Mouse (Mus musculus): ENCODE data around the gene Psen2. TPM values are rescaled to one million over a fixed set of nuclear protein-coding genes. Genes with fewer than 3 reads are reported as not detected.

Psen2 gene
- polyA plus RNA-seq, 2 experiments, result 17.1 to 23.4 TPM

DNA sequence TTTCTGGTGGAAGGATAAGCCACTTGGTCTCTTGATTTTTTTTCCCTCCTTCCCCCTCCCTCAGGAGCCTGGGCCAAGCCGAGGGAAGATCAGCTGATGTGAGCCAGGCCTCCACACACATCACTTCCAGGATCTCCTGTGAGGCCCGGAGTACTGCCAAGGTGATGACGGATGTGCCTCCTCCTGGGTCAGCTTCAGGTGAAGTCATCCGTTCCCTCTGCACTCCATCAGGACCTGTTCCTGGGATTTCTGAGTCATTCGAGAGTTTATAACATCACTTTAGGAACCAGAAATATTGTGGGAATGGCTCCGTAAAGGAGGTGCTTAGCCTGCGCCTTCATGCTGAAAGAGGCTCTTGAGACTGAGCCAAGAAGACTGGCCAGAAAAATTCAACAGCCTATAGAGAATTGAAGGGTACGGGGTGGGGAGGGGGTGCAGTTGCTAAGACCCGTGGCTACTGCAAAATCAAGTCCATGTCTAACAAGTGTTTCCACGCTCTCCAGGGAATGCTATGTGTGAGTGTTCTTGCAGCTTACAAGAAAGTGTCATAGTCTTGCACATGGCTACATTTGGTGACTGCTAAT lies 11.6 kb upstream of the Psen2 start:
- Histone ChIP-seq H3K9ac (ENCODE audit: low read depth, low read length, severe bottlenecking) (no peak overlapping the region), H3K27me3 (ENCODE audit: control insufficient read depth, insufficient read depth, low read length) (no peaks in the 10 kb centered on the region), H3K4me3 (replicated peaks; ENCODE audit: low read length) (no peak overlapping the region), H3K27ac (replicated peaks; ENCODE audit: low read depth, low read length) (no peak overlapping the region), H3K4me1 (ENCODE audit: control insufficient read depth, insufficient read depth, low read length) (peaks cover 7% of the 10 kb centered on the region), H3K36me3 (ENCODE audit: control insufficient read depth, insufficient read depth, low read length) (no peaks in the 10 kb centered on the region), H3K9me3 (ENCODE audit: control insufficient read depth, low read length) (no peaks in the 10 kb centered on the region), H3K4me2 (replicated peaks; ENCODE audit: low read depth, low read length, severe bottlenecking) (no peak overlapping the region)
- WGBS, result 59% methylated on average over 10 of the region's 10 CpGs
- ATAC-seq (ENCODE audit: low FRiP score, low read depth), result peak; percentile 88
- TF ChIP-seq POLR2A (IDR thresholded peaks at IDR 0.05; ENCODE audit: borderline replicate concordance, extremely low read depth, insufficient read depth, insufficient read length), result no peak
- DNase-seq (ENCODE audit: low spot score), result peak; percentile 63

DNA sequence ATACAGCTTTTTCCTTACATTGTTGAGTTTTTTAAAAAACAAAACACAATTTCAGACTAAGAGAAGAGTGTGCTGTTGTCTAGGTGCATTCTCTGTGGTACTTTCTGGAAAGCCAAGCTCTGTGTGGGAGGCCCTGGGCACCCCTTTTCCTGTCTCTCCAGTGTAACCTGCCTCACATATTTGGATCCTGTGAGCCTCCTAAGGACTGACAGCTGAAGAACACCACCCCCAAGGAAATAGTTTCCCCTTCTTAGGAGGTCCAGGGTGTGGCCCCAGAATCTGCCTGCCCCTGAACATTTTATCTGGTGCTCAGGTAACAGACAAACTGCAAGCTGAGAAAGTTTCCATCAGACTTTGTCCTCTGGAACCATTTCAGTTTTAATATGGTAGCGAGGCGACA lies 5.8 kb upstream of the Psen2 start:
- Histone ChIP-seq H3K27ac (replicated peaks; ENCODE audit: low read depth, low read length) (no peak overlapping the region), H3K4me3 (replicated peaks; ENCODE audit: low read length) (no peak overlapping the region), H3K4me2 (replicated peaks; ENCODE audit: low read depth, low read length, severe bottlenecking) (no peak overlapping the region), H3K9ac (ENCODE audit: low read depth, low read length, severe bottlenecking) (no peak overlapping the region), H3K36me3 (ENCODE audit: control insufficient read depth, insufficient read depth, low read length) (no peaks in the 10 kb centered on the region), H3K4me1 (ENCODE audit: control insufficient read depth, insufficient read depth, low read length) (no peaks in the 10 kb centered on the region), H3K27me3 (ENCODE audit: control insufficient read depth, insufficient read depth, low read length) (no peaks in the 10 kb centered on the region), H3K9me3 (ENCODE audit: control insufficient read depth, low read length) (no peaks in the 10 kb centered on the region)
- TF ChIP-seq POLR2A (IDR thresholded peaks at IDR 0.05; ENCODE audit: borderline replicate concordance, extremely low read depth, insufficient read depth, insufficient read length), result no peak
- no peak; the same call in 1 of the 2 replicates for ATAC-seq (ENCODE audit: low FRiP score, low read depth)
- WGBS, result 87% methylated on average over 2 of the region's 2 CpGs
- DNase-seq (ENCODE audit: low spot score), result no peak

DNA sequence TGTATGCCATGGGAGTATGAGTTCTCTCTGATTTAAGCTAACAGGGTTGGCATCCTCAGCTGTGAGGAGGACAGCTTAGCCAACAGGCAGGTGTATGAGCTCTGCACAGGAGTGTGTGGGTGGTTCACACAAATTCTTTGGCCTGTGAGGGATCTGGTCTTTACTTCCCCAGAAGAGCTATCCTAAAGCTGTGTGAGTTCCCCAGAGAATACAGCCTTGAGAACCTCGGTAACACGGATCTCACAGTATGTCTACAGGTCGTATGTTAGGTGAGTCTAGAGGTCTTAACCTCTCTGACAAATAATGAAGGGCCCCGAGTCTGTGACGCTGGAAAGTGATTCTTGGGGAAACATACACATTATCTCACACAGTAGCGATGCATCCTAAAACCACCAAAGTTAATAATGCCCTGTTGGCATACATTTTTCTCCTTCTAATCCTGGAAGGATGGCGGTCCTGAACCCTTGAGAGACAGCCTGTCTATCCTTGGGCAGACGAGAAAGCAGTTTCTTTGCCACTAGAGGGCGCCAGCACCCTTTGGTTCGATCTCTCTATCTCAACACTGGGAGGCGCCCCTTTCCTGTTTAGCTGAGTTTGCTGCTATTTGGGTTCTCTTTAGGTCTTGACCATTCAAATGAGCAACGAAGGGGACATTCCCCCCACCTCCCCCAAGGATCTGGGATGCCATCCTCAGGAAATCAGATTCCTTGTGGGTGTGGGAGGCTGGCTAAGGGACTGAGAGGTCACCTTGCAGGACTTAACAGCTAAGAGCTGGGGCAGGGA lies 5.2 kb upstream of the Psen2 start:
- H3K4me2 ChIP-seq (replicated peaks; ENCODE audit: low read depth, low read length, severe bottlenecking), result no peak overlapping the region
- TF ChIP-seq POLR2A (IDR thresholded peaks at IDR 0.05; ENCODE audit: borderline replicate concordance, extremely low read depth, insufficient read depth, insufficient read length), result no peak
- ATAC-seq (ENCODE audit: low FRiP score, low read depth) (peak; percentile 88), DNase-seq (ENCODE audit: low spot score) (peak; percentile 95)
- WGBS, result 15% methylated on average over 12 of the region's 12 CpGs
- H3K9ac ChIP-seq (ENCODE audit: low read depth, low read length, severe bottlenecking), result no peak overlapping the region
- H3K36me3 ChIP-seq (ENCODE audit: control insufficient read depth, insufficient read depth, low read length), result no peaks in the 10 kb centered on the region
- H3K27ac ChIP-seq (replicated peaks; ENCODE audit: low read depth, low read length), result no peak overlapping the region
- H3K9me3 ChIP-seq (ENCODE audit: control insufficient read depth, low read length), result no peaks in the 10 kb centered on the region
- no peaks in the 10 kb centered on the region for H3K4me1 ChIP-seq (ENCODE audit: control insufficient read depth, insufficient read depth, low read length)
- no peaks in the 10 kb centered on the region for H3K27me3 ChIP-seq (ENCODE audit: control insufficient read depth, insufficient read depth, low read length)
- H3K4me3 ChIP-seq (replicated peaks; ENCODE audit: low read length), result no peak overlapping the region

DNA sequence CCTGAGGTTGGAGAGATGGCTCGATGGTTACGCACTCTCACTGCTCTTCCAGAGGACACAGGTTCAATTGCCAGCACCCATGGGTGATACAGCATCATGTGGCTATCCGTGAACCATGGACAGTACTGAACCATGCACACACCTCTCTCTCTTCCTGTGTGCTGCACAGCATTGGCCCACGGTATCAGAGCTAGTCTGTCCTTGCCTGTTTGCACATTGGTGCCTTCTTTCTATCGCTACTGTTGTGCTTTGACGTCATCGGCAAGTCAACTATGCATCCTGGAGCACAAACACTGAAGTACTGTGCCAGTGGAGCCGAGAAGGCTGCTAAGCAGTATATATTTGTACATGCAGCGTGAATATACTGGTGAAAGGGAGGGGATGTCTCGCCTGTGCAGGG lies 3.9 kb upstream of the Psen2 start:
- no peak overlapping the region for H3K4me2 ChIP-seq (replicated peaks; ENCODE audit: low read depth, low read length, severe bottlenecking)
- no peak overlapping the region for H3K9ac ChIP-seq (ENCODE audit: low read depth, low read length, severe bottlenecking)
- no peak overlapping the region for H3K4me3 ChIP-seq (replicated peaks; ENCODE audit: low read length)
- H3K36me3 ChIP-seq (ENCODE audit: control insufficient read depth, insufficient read depth, low read length), result no peaks in the 10 kb centered on the region
- no peak for ATAC-seq (ENCODE audit: low FRiP score, low read depth)
- no peaks in the 10 kb centered on the region for H3K27me3 ChIP-seq (ENCODE audit: control insufficient read depth, insufficient read depth, low read length)
- H3K4me1 ChIP-seq (ENCODE audit: control insufficient read depth, insufficient read depth, low read length), result no peaks in the 10 kb centered on the region
- TF ChIP-seq POLR2A (IDR thresholded peaks at IDR 0.05; ENCODE audit: borderline replicate concordance, extremely low read depth, insufficient read depth, insufficient read length), result no peak
- WGBS, result 68% methylated on average over 10 of the region's 10 CpGs
- H3K9me3 ChIP-seq (ENCODE audit: control insufficient read depth, low read length), result no peaks in the 10 kb centered on the region
- H3K27ac ChIP-seq (replicated peaks; ENCODE audit: low read depth, low read length), result no peak overlapping the region
- no peak for DNase-seq (ENCODE audit: low spot score)

DNA sequence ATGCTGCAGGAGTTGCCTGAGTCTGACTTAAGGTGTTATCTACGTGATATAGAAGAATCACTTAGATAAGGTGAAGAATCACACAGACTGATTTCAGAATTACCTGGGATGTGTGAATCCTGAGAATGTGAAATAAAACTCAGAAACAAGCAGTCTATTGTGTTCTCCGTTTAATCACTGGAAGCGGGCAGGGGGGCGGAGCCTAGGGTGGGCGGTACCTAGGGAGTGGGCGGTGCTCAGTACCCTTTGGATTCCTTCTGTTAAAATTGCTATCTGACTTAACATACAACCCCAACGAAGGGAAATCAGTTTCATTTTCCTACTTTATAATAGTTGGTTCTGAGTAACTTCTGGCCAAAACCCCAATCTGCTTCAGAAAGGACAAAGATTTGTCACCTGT lies 2.2 kb upstream of the Psen2 start:
- no peak overlapping the region for H3K4me3 ChIP-seq (replicated peaks; ENCODE audit: low read length)
- H3K4me2 ChIP-seq (replicated peaks; ENCODE audit: low read depth, low read length, severe bottlenecking), result no peak overlapping the region; the same call in 1 of the 2 replicates
- no peak for DNase-seq (ENCODE audit: low spot score)
- no peaks in the 10 kb centered on the region for H3K4me1 ChIP-seq (ENCODE audit: control insufficient read depth, insufficient read depth, low read length)
- no peak for TF ChIP-seq POLR2A (IDR thresholded peaks at IDR 0.05; ENCODE audit: borderline replicate concordance, extremely low read depth, insufficient read depth, insufficient read length)
- no peak overlapping the region for H3K9ac ChIP-seq (ENCODE audit: low read depth, low read length, severe bottlenecking)
- no peak overlapping the region for H3K27ac ChIP-seq (replicated peaks; ENCODE audit: low read depth, low read length)
- ATAC-seq (ENCODE audit: low FRiP score, low read depth), result no peak
- H3K9me3 ChIP-seq (ENCODE audit: control insufficient read depth, low read length), result no peaks in the 10 kb centered on the region
- WGBS, result 15% methylated on average over 7 of the region's 7 CpGs
- no peaks in the 10 kb centered on the region for H3K27me3 ChIP-seq (ENCODE audit: control insufficient read depth, insufficient read depth, low read length)
- no peaks in the 10 kb centered on the region for H3K36me3 ChIP-seq (ENCODE audit: control insufficient read depth, insufficient read depth, low read length)

Measured in limb, embryonic 14.5 days (tissue).